Mouse (Mus musculus) heart, embryonic 15.5 days (tissue): ENCODE measurements around the gene Nbr1. TPM values are rescaled to one million over a fixed set of nuclear protein-coding genes. Genes with fewer than 3 reads are reported as not detected.

ENCODE experiments used
- ATAC-seq: fragments of 200-750 bp; cut with Nextera tagmentation; replicated peaks from 2 replicates; pipeline ENCODE4 v1.8.0; 2017; ENCODE audit warnings: low read depth, moderate TSS enrichment; ENCODE audit not compliant: insufficient number of reproducible peaks, insufficient read depth, low FRiP score
- H3K27ac ChIP-seq: fragments of 300-500 bp; sonication (generic); 2 replicates; pipeline ENCODE4 v1.5.1; 2015; ENCODE audit warnings: mild to moderate bottlenecking, inconsistent platforms
- H3K27me3 ChIP-seq: fragments of 300-500 bp; sonication (generic); 2 replicates; pipeline ENCODE4 v1.6.1; 2015; ENCODE audit warnings: inconsistent platforms
- H3K36me3 ChIP-seq: fragments of 300-500 bp; sonication (generic); 2 replicates; pipeline ENCODE4 v1.6.1; 2015; ENCODE audit warnings: mild to moderate bottlenecking, inconsistent platforms
- H3K4me1 ChIP-seq: fragments of 300-500 bp; sonication (generic); replicated peaks from 2 replicates; pipeline ENCODE4 v1.6.1; 2015; ENCODE audit warnings: inconsistent platforms
- H3K4me2 ChIP-seq: fragments of 300-500 bp; sonication (generic); 2 replicates; pipeline ENCODE4 v1.6.1; 2015; ENCODE audit warnings: inconsistent platforms, mild to moderate bottlenecking, moderate library complexity
- H3K4me3 ChIP-seq: fragments of 300-500 bp; sonication (generic); 2 replicates; pipeline ENCODE4 v1.5.1; 2015; ENCODE audit warnings: mild to moderate bottlenecking, inconsistent platforms
- H3K9ac ChIP-seq: fragments of 300-500 bp; sonication (generic); 2 replicates; pipeline ENCODE4 v1.6.1; 2015; ENCODE audit warnings: mild to moderate bottlenecking, inconsistent platforms
- H3K9me3 ChIP-seq: fragments of 300-500 bp; sonication (generic); replicated peaks from 2 replicates; pipeline ENCODE4 v1.6.1; 2016; ENCODE audit warnings: inconsistent platforms
- WGBS: fragments of 180-500 bp; shearing (Covaris S2); methylation state at CpG from one replicate; pipeline ENCODE4 v1.1.7; 2015; ENCODE audit warnings: mixed read lengths; 5-methylcytosine and 5-hydroxymethylcytosine counted together
- polyA plus RNA-seq: library from polyadenylated mRNA; unstranded; fragments of >200 nt; fragmentation: Nextera tagmentation; extraction: Ambion mirVana; gene quantifications from 2 replicates; pipeline ENCODE4 v1.2.1, GENCODE M21; 2015

Gene Nbr1
- polyA plus RNA-seq, 1 experiment from 2014 or later, result 58.5 TPM

- Histone ChIP-seq H3K9ac (no peak overlapping the region), H3K27ac (no peak overlapping the region)
Measured at GRCm38 (mm10) chr11:101548526-101548925, 3.4 kb upstream of the Nbr1 start.

GRCm38 (mm10) chr11:101552476-101553300, 739 bp downstream of the Nbr1 start:
- under 1% methylated on average over 37 of the region's 37 CpGs for WGBS
- Histone ChIP-seq H3K27ac (peak overlapping the region; percentile 92), H3K9me3 (no peaks in the 10 kb centered on the region), H3K27me3 (no peaks in the 10 kb centered on the region), H3K4me2 (peak overlapping the region; percentile 79), H3K4me3 (peak overlapping the region; percentile 79), H3K9ac (peak overlapping the region; percentile 74), H3K4me1 (peaks cover 24% of the 10 kb centered on the region), H3K36me3 (peaks cover 9% of the 10 kb centered on the region; the same call in 1 of the 2 replicates)
- peak; percentile 98 for ATAC-seq

More at GRCm38 (mm10) chr11:101548526-101548925, 3.4 kb upstream of the Nbr1 start:
- H3K27me3 ChIP-seq, result no peaks in the 10 kb centered on the region
- no peak overlapping the region for H3K4me2 ChIP-seq
- peaks cover 13% of the 10 kb centered on the region for H3K4me1 ChIP-seq
- H3K9me3 ChIP-seq, result no peaks in the 10 kb centered on the region
- H3K4me3 ChIP-seq, result no peak overlapping the region
- H3K36me3 ChIP-seq, result no peaks in the 10 kb centered on the region
- ATAC-seq, result no peak

- H3K9me3 ChIP-seq, result no peaks in the 10 kb centered on the region
- H3K9ac ChIP-seq, result peak overlapping the region; percentile 74
- 17% methylated on average over 8 of the region's 8 CpGs for WGBS
- no peak for ATAC-seq
- H3K27ac ChIP-seq, result peak overlapping the region; percentile 92
- peaks cover 24% of the 10 kb centered on the region for H3K4me1 ChIP-seq
- no peaks in the 10 kb centered on the region for H3K27me3 ChIP-seq
- H3K4me2 ChIP-seq, result peak overlapping the region; percentile 74
- H3K4me3 ChIP-seq, result peak overlapping the region; percentile 79
- peaks cover 14% of the 10 kb centered on the region for H3K36me3 ChIP-seq
Measured at GRCm38 (mm10) chr11:101553354-101553930, 1.5 kb downstream of the Nbr1 start.

- H3K36me3 ChIP-seq, result peaks cover 43% of the 10 kb centered on the region
Measured at GRCm38 (mm10) chr11:101556541-101556940, 4.6 kb downstream of the Nbr1 start.

GRCm38 (mm10) chr11:101556954-101557353, 5.0 kb downstream of the Nbr1 start:
- Histone ChIP-seq H3K4me1 (peaks cover 13% of the 10 kb centered on the region), H3K9me3 (no peaks in the 10 kb centered on the region), H3K27ac (no peak overlapping the region), H3K4me2 (no peak overlapping the region), H3K9ac (no peak overlapping the region), H3K36me3 (peaks cover 43% of the 10 kb centered on the region), H3K27me3 (no peaks in the 10 kb centered on the region), H3K4me3 (no peak overlapping the region)
- WGBS, result 83% methylated on average over 2 of the region's 2 CpGs
- ATAC-seq, result no peak

More at GRCm38 (mm10) chr11:101556541-101556940, 4.6 kb downstream of the Nbr1 start:
- H3K27ac ChIP-seq, result no peak overlapping the region
- ATAC-seq, result no peak
- no peak overlapping the region for H3K4me3 ChIP-seq
- WGBS, result 90% methylated on average over 7 of the region's 7 CpGs
- no peaks in the 10 kb centered on the region for H3K27me3 ChIP-seq
- no peak overlapping the region for H3K4me2 ChIP-seq
- H3K4me1 ChIP-seq, result peaks cover 13% of the 10 kb centered on the region
- H3K9ac ChIP-seq, result no peak overlapping the region
- H3K9me3 ChIP-seq, result no peaks in the 10 kb centered on the region

GRCm38 (mm10) chr11:101562391-101562790, 10.4 kb downstream of the Nbr1 start:
- no peak for ATAC-seq
- Histone ChIP-seq H3K4me2 (no peak overlapping the region), H3K9ac (no peak overlapping the region), H3K36me3 (peaks cover 67% of the 10 kb centered on the region), H3K27ac (no peak overlapping the region), H3K9me3 (no peaks in the 10 kb centered on the region), H3K4me3 (no peak overlapping the region), H3K27me3 (no peaks in the 10 kb centered on the region), H3K4me1 (no peaks in the 10 kb centered on the region)
- WGBS, result 35% methylated on average over 5 of the region's 5 CpGs

GRCm38 (mm10) chr11:101568421-101568820, 16.5 kb downstream of the Nbr1 start:
- Histone ChIP-seq H3K9me3 (no peaks in the 10 kb centered on the region), H3K36me3 (peaks cover 87% of the 10 kb centered on the region), H3K4me2 (no peak overlapping the region), H3K4me3 (no peak overlapping the region), H3K4me1 (no peaks in the 10 kb centered on the region), H3K27me3 (no peaks in the 10 kb centered on the region), H3K9ac (no peak overlapping the region), H3K27ac (no peak overlapping the region)
- ATAC-seq, result no peak
- WGBS, result 79% methylated on average over 3 of the region's 3 CpGs

GRCm38 (mm10) chr11:101576116-101576515, 24.2 kb downstream of the Nbr1 start:
- WGBS, result 80% methylated on average over 6 of the region's 6 CpGs
- no peak for ATAC-seq
- Histone ChIP-seq H3K4me1 (no peaks in the 10 kb centered on the region), H3K4me3 (no peak overlapping the region), H3K9ac (no peak overlapping the region), H3K27ac (no peak overlapping the region), H3K27me3 (no peaks in the 10 kb centered on the region), H3K36me3 (peaks cover 97% of the 10 kb centered on the region), H3K4me2 (no peak overlapping the region), H3K9me3 (no peaks in the 10 kb centered on the region)

GRCm38 (mm10) chr11:101581081-101581764, 29.3 kb downstream of the Nbr1 start:
- Histone ChIP-seq H3K36me3 (peaks cover 49% of the 10 kb centered on the region), H3K27ac (no peak overlapping the region), H3K4me3 (no peak overlapping the region), H3K4me1 (peaks cover 7% of the 10 kb centered on the region), H3K27me3 (no peaks in the 10 kb centered on the region), H3K4me2 (no peak overlapping the region), H3K9ac (no peak overlapping the region), H3K9me3 (no peaks in the 10 kb centered on the region)
- no peak for ATAC-seq
- 61% methylated on average over 6 of the region's 6 CpGs for WGBS

- 18% methylated on average over 30 of the region's 31 CpGs for WGBS
Measured at GRCm38 (mm10) chr11:101582054-101583035, 30.4 kb downstream of the Nbr1 start, which contains the start of gene Tmem106a. Gene Tmem106a (plus strand): TSS chr11:101582242.

More at GRCm38 (mm10) chr11:101582054-101583035, 30.4 kb downstream of the Nbr1 start, which contains the start of gene Tmem106a:
- ATAC-seq, result peak; percentile 79
- peaks cover 7% of the 10 kb centered on the region for H3K4me1 ChIP-seq
- no peak within 1 kb of the TSS for H3K27ac ChIP-seq
- H3K9ac ChIP-seq, result peak within 1 kb of the TSS; percentile 51; the same call in 1 of the 2 replicates
- peaks cover 38% of the 10 kb centered on the region for H3K36me3 ChIP-seq
- H3K9me3 ChIP-seq, result no peaks in the 10 kb centered on the region
- H3K27me3 ChIP-seq, result no peaks in the 10 kb centered on the region
- H3K4me2 ChIP-seq, result peak within 1 kb of the TSS; percentile 62
- H3K4me3 ChIP-seq, result peak within 1 kb of the TSS; percentile 52
